Mouse (Mus musculus): ENCODE measurements at regions not wholly inside any gene's neighbourhood (a gene's known extent, or its start where the extent isn't known, plus 50 kb on each side); places are given as distances from the start of the nearest gene placed in this dataset.

DNA sequence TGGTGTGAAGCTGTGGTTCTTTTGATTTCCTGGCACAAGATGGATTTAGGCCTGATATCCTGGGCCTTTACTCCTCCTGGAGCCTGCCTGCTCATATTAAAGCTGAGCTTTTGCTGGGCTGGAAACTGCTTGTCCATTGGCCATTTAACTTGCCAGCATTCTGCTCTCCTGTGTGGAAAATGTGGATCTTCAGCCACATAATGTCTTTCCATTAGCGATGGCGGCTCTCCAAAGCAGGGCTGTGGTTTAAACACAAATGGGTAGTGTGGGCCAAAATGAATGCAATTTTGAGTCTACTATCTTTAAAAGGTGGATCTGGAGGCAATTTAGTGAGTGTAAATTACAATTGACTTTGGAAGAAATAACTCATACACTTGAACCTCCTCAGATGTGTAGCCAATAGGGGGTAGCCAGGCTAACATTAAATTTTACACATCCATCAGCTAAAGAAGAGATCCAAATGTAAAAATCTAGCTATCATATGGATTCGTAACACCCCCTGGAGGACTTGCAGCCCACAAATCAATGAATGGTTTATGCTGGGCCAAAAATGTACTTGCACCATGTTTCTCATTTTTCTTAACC lies 281.5 kb downstream of the Sim1 start:
- TF ChIP-seq EP300 (IDR thresholded peaks at IDR 0.05; ENCODE audit: insufficient read depth, low read depth, low read length) (no peak), CTCF (IDR thresholded peaks at IDR 0.05; ENCODE audit: low read depth, low read length) (no peak)
